Mouse (Mus musculus) midbrain, embryonic 11.5 days (tissue): ENCODE results near the gene Rp9. TPM values are rescaled to one million over a fixed set of nuclear protein-coding genes. Genes with fewer than 3 reads are reported as not detected.

ENCODE experiments used
- ATAC-seq: fragments of 200-750 bp; cut with Nextera tagmentation; 2 replicates; pipeline ENCODE4 v1.8.0; 2017; ENCODE audit warnings: moderate TSS enrichment, moderate library complexity; ENCODE audit not compliant: low FRiP score
- DNase-seq: peaks from one replicate; pipeline ENCODE4 v3.0.0; 2015; ENCODE audit warnings: low spot score; ENCODE audit errors: missing footprints
- H3K27ac ChIP-seq: fragments of 300-500 bp; sonication (generic); 2 replicates; pipeline ENCODE4 v1.5.1; 2014; ENCODE audit warnings: low read depth, low read length
- H3K27me3 ChIP-seq: fragments of 300-500 bp; sonication (generic); 2 replicates; pipeline ENCODE4 v1.6.1; 2014; ENCODE audit warnings: mild to moderate bottlenecking, low read length, moderate library complexity, mixed read lengths; ENCODE audit not compliant: control insufficient read depth, insufficient read depth
- H3K36me3 ChIP-seq: fragments of 300-500 bp; sonication (generic); 2 replicates; pipeline ENCODE4 v1.6.1; 2014; ENCODE audit warnings: mild to moderate bottlenecking, low read length, moderate library complexity, mixed read lengths; ENCODE audit not compliant: control insufficient read depth, insufficient read depth
- H3K4me1 ChIP-seq: fragments of 300-500 bp; sonication (generic); 2 replicates; pipeline ENCODE4 v1.6.1; 2014; ENCODE audit warnings: low read length; ENCODE audit not compliant: control insufficient read depth, insufficient read depth
- H3K4me2 ChIP-seq: fragments of 300-500 bp; sonication (generic); 2 replicates; pipeline ENCODE4 v1.6.1; 2014; ENCODE audit warnings: mild to moderate bottlenecking, moderate library complexity
- H3K4me3 ChIP-seq: fragments of 300-500 bp; sonication (generic); 2 replicates; pipeline ENCODE4 v1.5.1; 2014; ENCODE audit warnings: low read depth, low read length
- H3K9ac ChIP-seq: fragments of 300-500 bp; sonication (generic); 2 replicates; pipeline ENCODE4 v1.6.1; 2014; ENCODE audit warnings: low read length
- H3K9me3 ChIP-seq: fragments of 300-500 bp; sonication (generic); 2 replicates; pipeline ENCODE4 v1.6.1; 2016; ENCODE audit warnings: low read length; ENCODE audit not compliant: control insufficient read depth
- WGBS: fragments of 180-500 bp; shearing (Covaris S2); extraction: QIAGEN DNeasy Blood & Tissue Kit; methylation state at CpG from one replicate; pipeline ENCODE4 v1.1.7; 2014; 5-methylcytosine and 5-hydroxymethylcytosine counted together
- polyA plus RNA-seq: library from polyadenylated mRNA; unstranded; fragments of >200 nt; fragmentation: Nextera tagmentation; extraction: Ambion mirVana; gene quantifications from 2 replicates; pipeline ENCODE4 v1.2.1, GENCODE M21; 2014

Gene Rp9
- polyA plus RNA-seq, 1 experiment from 2014 or later = 54.2 TPM

DNA sequence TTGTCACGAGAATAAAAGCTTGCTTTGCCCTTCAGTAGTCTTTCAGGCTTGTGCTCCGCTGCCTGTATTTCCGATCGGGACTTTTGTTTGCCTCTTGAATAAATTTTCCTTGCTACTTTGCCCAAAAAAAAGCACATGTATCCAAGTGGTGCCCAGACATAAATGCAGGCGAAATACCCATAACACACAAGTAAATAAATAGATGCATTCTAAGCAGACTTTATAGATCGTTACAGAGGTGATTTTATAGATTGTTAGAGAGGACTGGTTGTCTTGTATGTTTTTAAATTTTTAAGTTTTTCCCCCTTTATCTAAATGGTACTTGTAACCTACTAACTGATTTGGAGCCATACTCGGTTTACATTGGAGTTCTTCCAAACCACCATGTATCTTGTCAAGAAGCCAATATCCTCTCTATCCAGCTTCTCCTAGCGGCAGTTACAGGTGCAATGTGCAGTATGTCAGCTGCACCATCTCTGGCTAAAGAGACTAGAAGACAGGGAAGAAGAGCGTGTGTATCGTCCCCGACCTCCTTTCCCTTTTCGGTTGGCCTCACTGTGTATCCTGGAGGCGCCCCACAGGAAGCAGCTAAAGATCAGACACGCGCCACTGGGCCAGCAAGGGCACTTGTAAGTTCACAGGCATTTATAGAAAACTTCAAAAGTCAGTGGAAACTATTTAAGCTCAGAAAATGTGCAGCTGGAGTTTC, 39.9 kb downstream of the Rp9 start:
- ATAC-seq = no peak
- H3K27ac ChIP-seq = no peak overlapping the region
- no peak overlapping the region for H3K4me3 ChIP-seq
- no peaks in the 10 kb centered on the region for H3K27me3 ChIP-seq
- no peaks in the 10 kb centered on the region for H3K9me3 ChIP-seq
- H3K36me3 ChIP-seq = no peaks in the 10 kb centered on the region
- 61% methylated on average over 15 of the region's 15 CpGs for WGBS
- H3K9ac ChIP-seq = no peak overlapping the region
- no peak overlapping the region for H3K4me2 ChIP-seq
- no peak for DNase-seq
- H3K4me1 ChIP-seq = 0 out of 2 replicates have a peak, but pooled peaks cover 3% of the 10 kb centered on the region

DNA sequence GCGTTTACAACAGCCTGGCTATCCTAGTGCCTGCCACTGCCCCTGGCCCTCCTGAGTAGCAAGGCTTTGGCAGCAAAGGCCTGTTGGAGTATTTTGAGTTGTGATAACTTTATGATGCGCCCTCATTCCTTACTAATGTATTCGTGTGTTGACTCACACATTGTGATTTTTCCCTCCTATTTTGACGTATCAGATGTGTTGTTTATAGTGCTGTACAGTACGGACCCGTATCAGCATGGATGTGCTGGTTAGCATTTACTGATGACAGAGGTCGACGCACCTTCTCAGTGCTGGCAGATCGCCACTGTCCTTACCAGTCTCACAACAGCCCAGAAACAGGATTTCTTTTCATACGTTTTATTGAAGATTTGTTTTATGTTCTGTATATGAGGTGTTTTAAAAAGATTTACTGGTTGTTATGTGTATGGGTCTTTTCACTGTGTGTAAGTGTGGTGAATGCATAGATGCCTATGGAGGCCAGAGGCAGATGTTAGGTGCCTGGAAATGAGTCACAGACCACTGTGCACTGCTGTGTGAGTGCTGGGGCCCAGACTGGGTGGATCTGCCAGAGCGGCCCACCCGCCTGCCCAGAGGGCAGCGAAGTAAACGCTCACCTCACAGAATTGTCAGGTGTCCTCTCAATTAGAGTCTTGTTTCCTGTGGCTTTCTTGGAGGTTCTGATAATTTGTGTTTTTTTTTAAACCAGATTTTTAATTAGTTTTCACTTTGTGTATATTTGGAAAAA, 40.7 kb downstream of the Rp9 start:
- WGBS = 81% methylated on average over 14 of the region's 14 CpGs
- no peak for DNase-seq
- Histone ChIP-seq H3K36me3 (no peaks in the 10 kb centered on the region), H3K4me3 (no peak overlapping the region), H3K27me3 (no peaks in the 10 kb centered on the region), H3K9ac (no peak overlapping the region), H3K4me1 (0 out of 2 replicates have a peak, but pooled peaks cover 3% of the 10 kb centered on the region), H3K9me3 (no peaks in the 10 kb centered on the region), H3K4me2 (no peak overlapping the region), H3K27ac (no peak overlapping the region)
- no peak for ATAC-seq

DNA sequence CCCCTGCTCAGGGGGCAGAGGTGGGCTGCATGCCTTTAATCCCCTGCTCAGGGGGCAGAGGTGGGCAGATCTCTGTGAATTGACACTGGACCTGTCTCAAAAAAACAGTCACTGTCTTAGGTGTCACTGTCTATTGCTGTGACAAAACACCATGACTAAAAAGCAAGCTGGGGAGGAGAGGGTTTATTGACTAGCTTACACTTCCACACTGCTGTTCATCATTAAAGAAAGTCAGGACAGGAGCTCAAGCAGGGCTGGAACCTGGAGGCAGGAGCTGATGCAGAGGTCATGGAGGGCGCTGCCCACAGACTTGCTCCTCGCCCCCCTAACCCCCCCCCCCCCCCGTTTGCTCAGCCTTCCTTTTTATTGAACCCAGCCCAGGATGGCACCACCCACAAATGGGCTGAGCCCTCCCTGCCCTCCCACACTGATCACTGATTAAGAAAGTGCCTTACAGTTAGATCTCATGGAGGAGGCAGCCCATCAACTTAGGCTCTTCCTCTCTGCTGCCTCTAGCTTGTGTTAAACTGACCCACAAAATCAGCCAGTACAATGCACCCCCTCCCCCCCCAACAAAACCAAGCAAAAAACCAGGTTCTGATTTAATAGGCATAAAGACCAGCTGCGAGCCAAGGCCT, 41.4 kb downstream of the Rp9 start:
- Histone ChIP-seq H3K9me3 (no peaks in the 10 kb centered on the region), H3K27me3 (no peaks in the 10 kb centered on the region), H3K36me3 (no peaks in the 10 kb centered on the region), H3K4me3 (no peak overlapping the region), H3K4me1 (0 out of 2 replicates have a peak, but pooled peaks cover 3% of the 10 kb centered on the region), H3K27ac (no peak overlapping the region), H3K9ac (no peak overlapping the region), H3K4me2 (no peak overlapping the region)
- DNase-seq = no peak
- WGBS = 45% methylated on average over 1 of the region's 4 CpGs
- ATAC-seq = no peak

DNA sequence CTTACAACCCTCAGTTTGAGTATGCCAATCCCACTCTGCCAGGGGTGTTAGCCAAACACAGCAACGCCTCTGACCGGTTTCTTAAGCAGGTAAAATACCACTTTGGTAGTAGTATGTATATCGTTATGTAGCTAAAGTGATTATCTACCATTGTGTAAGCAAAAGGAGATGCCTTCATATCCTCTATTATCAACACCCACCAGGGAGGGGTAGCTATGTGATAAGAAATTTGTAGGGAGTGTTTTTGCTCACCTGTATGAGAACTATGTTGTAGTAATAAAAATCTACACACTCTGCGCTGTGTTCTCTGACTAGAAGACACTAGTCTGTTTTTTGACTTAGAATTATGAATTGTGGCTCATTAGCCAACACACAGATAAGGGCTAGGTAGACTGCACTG, 44.8 kb downstream of the Rp9 start:
- H3K9ac ChIP-seq = no peak overlapping the region
- ATAC-seq (no peak), DNase-seq (no peak)
- WGBS = 95% methylated on average over 4 of the region's 4 CpGs
- H3K27ac ChIP-seq = no peak overlapping the region
- no peak overlapping the region for H3K4me3 ChIP-seq
- no peaks in the 10 kb centered on the region for H3K9me3 ChIP-seq
- no peaks in the 10 kb centered on the region for H3K36me3 ChIP-seq
- H3K4me1 ChIP-seq = peaks cover 3% of the 10 kb centered on the region; the same call in 1 of the 2 replicates
- H3K27me3 ChIP-seq = no peaks in the 10 kb centered on the region
- no peak overlapping the region for H3K4me2 ChIP-seq

DNA sequence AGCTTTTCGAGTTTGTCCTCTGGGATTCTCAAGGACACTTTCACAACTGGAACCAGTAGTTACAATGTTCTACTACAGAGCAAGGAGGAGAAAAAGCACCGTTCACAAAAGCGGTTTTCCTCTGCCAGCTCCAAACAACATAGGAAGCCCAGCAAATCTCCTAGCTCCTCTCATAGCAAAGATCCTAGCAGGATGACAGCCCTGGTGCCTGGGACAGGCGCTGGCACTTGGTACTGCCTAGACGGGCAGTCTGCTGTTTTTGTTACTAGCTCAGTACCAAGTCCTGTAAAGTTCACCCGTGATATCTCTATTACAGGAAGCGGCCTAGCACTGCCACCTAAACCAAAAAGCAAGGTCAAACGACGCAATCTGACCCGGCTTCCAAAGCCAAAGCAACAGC, 45.3 kb downstream of the Rp9 start:
- Histone ChIP-seq H3K27me3 (no peaks in the 10 kb centered on the region), H3K36me3 (no peaks in the 10 kb centered on the region), H3K4me2 (no peak overlapping the region), H3K27ac (no peak overlapping the region), H3K9ac (no peak overlapping the region), H3K4me1 (peaks cover 3% of the 10 kb centered on the region; the same call in 1 of the 2 replicates), H3K9me3 (no peaks in the 10 kb centered on the region), H3K4me3 (no peak overlapping the region)
- DNase-seq = no peak
- 80% methylated on average over 10 of the region's 10 CpGs for WGBS
- ATAC-seq = no peak

DNA sequence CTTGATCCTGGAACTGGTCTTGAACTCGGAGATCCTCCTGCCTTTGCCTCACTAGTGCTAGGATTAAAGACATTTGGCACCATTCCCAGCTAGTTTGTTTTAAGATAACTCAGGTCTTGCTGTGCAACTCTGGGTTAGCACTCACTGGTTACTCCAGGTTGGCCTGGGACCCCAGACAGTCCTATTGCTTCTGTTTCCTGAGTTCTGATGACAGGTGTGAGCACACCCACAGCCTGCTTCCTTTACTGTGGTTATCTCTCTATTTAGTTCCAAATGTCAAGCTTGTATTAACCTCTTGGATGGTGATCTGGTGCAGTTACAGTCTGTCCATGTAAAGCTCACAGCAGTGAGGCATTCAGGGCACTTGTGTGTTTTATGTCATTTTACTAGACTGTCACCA, 46.0 kb downstream of the Rp9 start:
- H3K9me3 ChIP-seq = no peaks in the 10 kb centered on the region
- peaks cover 3% of the 10 kb centered on the region; the same call in 1 of the 2 replicates for H3K4me1 ChIP-seq
- no peak overlapping the region for H3K27ac ChIP-seq
- H3K9ac ChIP-seq = no peak overlapping the region
- H3K4me2 ChIP-seq = no peak overlapping the region
- H3K4me3 ChIP-seq = no peak overlapping the region
- ATAC-seq (no peak), DNase-seq (no peak)
- WGBS = 78% methylated on average over 1 of the region's 1 CpGs
- H3K36me3 ChIP-seq = no peaks in the 10 kb centered on the region
- H3K27me3 ChIP-seq = no peaks in the 10 kb centered on the region

DNA sequence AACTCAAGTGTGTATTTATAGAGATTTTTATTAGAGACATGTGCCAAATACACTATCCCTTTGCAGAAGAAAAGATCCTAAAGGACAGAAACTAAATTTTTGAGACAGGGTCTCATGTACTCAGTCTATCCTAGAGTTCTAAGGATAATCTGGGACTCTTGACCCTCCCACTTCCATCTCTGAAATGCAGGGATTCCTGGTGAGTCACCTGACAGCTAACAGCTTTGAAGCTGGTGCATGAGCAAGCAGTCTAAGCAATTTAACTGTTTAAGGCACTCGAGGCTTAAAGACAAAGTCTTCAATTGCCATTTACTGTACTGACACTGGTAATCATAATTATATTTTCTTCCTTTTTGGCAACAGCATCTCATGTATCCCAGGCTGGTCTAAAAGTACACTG, 47.0 kb downstream of the Rp9 start:
- Histone ChIP-seq H3K27ac (no peak overlapping the region), H3K36me3 (no peaks in the 10 kb centered on the region), H3K9ac (no peak overlapping the region), H3K4me1 (no peaks in the 10 kb centered on the region; the same call in 1 of the 2 replicates), H3K9me3 (no peaks in the 10 kb centered on the region), H3K27me3 (no peaks in the 10 kb centered on the region), H3K4me2 (no peak overlapping the region), H3K4me3 (no peak overlapping the region)
- WGBS = 82% methylated on average over 1 of the region's 1 CpGs
- ATAC-seq (no peak), DNase-seq (no peak)

DNA sequence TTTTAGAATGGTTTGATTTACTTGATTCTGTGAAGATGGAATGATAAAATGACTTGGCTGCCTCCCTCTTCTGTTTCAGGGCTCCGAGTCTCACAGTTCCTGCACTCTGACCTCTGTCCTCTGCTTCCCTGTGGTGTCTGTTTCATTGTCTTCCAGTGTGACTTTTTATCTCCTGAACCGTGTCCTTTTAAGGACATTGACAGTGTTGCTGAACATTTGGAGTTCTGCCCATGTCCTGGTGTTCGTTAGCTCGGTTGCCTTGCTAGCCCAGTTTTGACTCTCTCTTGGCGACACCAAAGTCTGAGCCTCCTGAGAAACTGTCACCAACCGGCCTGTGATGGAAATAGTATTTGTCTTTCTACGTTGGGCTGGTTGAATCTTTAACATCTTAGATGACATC, 49.1 kb downstream of the Rp9 start:
- no peaks in the 10 kb centered on the region; the same call in 1 of the 2 replicates for H3K4me1 ChIP-seq
- H3K9me3 ChIP-seq = no peaks in the 10 kb centered on the region
- no peaks in the 10 kb centered on the region for H3K36me3 ChIP-seq
- H3K4me3 ChIP-seq = no peak overlapping the region
- no peak overlapping the region for H3K4me2 ChIP-seq
- ATAC-seq (no peak), DNase-seq (no peak)
- 33% methylated on average over 7 of the region's 7 CpGs for WGBS
- H3K27ac ChIP-seq = no peak overlapping the region
- no peaks in the 10 kb centered on the region for H3K27me3 ChIP-seq
- H3K9ac ChIP-seq = no peak overlapping the region

DNA sequence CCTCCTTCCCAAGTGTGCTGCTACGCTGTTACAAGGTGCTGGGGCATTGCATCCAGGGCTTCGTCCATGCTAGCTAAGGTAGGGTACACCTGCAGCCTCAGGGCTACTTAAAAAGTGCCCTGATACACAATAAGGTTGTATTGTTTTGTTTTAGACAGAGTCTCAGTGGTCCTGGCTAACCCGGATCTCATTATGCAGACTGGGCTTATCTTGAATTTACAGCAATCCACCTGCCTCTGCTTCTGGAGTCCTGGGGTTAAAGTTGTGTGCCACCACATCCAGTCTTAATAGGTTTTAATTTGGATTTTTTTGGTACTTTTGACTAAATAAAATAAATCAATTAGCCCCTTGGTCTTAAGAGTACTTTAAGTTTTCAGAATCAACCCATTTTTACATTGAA, 49.7 kb downstream of the Rp9 start:
- 82% methylated on average over 3 of the region's 3 CpGs for WGBS
- H3K9ac ChIP-seq = no peak overlapping the region
- no peaks in the 10 kb centered on the region for H3K36me3 ChIP-seq
- H3K4me1 ChIP-seq = no peaks in the 10 kb centered on the region; the same call in 1 of the 2 replicates
- H3K4me3 ChIP-seq = no peak overlapping the region
- no peak overlapping the region for H3K27ac ChIP-seq
- no peak for ATAC-seq
- DNase-seq = no peak
- no peaks in the 10 kb centered on the region for H3K27me3 ChIP-seq
- H3K9me3 ChIP-seq = no peaks in the 10 kb centered on the region
- no peak overlapping the region for H3K4me2 ChIP-seq
